Mouse (Mus musculus) liver, postnatal 0 days (tissue): ENCODE measurements at regions not wholly inside any gene's neighbourhood (a gene's known extent, or its start where the extent isn't known, plus 50 kb on each side); places are given as distances from the start of the nearest gene placed in this dataset.

Experiments used
- CTCF ChIP-seq: sonication (generic); IDR thresholded peaks from 2 replicates; pipeline ENCODE4 v1.5.1; 2016; ENCODE audit warnings: antibody characterized with exemption, low read depth
- EP300 ChIP-seq: IDR thresholded peaks from 2 replicates; pipeline ENCODE4 v1.6.1; 2016; ENCODE audit warnings: antibody characterized with exemption, low read depth, mild to moderate bottlenecking

- TF ChIP-seq CTCF (no peak), EP300 (no peak)
These were observed 211.3 kb upstream of the Gm26657 start for GRCm38 (mm10) chr4:56528571-56528970.
